Mouse (Mus musculus) embryo, embryonic 10 days (tissue): ENCODE measurements around the gene Clec4f.
A peak's percentile ranks its signal among the peaks of the same experiment; 100 is the strongest.
"Not testable (repeated sequence)": the region's sequence is repeated elsewhere in the genome, so short reads cannot be mapped to it uniquely, and the experiment has no call there.

ENCODE experiments used
- DNase-seq: peaks from one replicate; pipeline ENCODE4 v3.0.0-alpha.2; 2015; ENCODE audit warnings: low spot score

The Clec4f gene

DNA sequence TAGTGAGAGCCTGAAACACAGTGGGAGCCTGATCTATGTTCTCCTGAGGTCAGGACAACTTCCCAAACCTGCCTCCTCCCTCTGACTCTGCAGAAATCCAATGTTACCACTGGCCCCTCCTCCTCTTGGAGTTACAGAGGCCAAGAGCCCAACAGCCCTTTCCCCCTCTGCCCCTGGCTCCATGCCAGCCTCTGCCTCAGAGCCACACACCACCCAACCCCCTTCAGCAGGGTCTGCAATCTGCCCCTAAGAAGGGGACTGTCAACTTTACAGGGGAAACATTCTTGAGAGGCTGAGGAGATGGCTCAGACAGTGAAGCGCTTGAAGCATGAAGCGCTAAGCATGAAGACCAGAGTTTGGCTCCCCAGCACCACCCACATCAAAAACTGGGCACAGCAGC, at the start of gene Clec4f:
TSS of gene Clec4f (minus strand) at position 101 of the 400 bp plus-strand sequence.
- no peak for DNase-seq

DNA sequence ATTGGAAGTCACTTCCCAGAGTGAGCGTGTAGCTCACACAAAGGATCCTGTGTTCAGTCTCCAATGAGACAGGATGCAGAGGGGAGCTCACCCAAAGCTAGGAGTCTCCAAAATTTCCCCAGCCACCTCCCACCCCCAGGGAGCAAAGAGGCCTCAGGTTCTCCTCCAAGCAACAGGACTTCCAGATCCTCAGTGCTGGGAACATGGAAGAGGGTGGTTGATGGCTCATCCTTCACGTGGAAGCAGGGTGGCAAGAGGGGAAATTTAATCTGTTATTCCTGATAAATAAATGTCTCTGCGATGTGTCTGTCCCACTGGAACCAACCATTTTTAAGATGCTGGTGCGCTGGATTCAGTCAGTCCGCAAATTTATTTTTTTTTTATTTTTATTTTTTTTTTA, 48.7 kb upstream of the Clec4f start:
- no peak for DNase-seq

DNA sequence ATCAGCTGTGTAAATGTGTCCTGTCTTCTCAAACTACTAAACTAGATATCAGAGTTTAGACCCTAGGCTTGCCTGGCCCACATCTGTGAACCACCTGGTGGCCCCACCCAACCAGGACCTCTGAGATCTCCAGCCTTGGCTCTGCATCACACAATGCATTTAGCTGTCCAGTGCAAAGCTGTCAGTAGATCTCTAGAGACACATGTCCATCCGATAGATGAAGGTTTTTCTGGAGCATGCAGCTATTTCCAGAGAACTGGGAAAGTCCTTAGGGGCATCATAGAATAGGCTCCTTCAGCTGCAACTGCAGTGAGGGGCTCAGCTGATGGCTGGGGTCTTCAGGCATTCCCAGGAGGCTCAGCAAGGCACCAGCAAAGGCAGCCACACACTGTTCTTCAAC, 48.3 kb upstream of the Clec4f start:
- DNase-seq: no peak

DNA sequence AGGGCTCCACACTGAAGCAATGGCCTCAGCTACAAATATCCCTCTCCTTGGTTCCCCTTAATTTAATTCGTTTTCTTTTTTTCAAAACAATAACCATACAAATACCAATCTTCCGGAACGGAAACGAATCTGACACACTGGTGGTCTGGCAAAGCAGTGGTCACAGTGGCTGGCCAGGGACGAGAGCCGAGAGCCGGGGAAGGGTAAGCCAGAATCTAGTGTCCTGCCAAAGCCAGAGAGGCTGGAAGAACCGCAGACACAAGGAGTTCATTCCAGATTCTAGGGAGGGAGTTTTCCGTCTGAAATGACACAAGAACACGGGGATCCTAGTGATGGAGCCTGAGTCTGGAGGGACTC, 47.7 kb upstream of the Clec4f start:
- no peak for DNase-seq

DNA sequence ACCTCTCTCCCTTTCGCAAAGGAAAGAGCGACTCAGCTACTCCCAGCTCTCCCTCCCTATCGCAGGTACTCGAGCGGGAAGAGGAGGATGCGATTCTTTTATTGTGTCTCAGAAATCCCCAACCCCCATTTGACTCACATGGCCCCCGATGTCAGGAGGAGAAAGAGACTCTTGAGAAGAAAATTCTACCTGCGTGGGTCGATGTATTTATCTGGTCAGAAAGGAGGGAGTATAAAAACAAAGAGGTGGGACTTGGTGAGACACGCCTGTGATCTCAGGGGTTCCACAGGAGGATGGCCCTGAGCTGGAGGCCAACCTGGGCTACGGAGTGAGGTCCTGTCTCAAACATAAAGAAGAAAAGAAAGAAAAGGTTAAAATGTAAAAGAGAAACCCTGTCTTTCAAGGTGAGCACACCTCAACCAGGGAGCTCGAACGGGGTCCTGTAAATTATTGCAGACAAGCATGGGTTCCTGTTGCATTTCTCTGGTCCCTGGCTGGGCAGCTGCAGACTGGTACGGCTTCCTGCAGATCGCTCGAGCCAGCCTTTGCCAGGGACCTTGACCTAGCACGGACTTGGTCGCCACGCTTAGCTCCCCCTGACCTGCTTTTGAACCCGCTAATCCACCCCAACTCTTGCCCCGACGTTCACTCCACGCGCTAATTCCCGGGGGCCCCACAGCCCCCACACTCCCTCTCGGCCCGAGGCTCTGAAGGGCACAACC, 47.2 kb upstream of the Clec4f start:
- DNase-seq: no peak

DNA sequence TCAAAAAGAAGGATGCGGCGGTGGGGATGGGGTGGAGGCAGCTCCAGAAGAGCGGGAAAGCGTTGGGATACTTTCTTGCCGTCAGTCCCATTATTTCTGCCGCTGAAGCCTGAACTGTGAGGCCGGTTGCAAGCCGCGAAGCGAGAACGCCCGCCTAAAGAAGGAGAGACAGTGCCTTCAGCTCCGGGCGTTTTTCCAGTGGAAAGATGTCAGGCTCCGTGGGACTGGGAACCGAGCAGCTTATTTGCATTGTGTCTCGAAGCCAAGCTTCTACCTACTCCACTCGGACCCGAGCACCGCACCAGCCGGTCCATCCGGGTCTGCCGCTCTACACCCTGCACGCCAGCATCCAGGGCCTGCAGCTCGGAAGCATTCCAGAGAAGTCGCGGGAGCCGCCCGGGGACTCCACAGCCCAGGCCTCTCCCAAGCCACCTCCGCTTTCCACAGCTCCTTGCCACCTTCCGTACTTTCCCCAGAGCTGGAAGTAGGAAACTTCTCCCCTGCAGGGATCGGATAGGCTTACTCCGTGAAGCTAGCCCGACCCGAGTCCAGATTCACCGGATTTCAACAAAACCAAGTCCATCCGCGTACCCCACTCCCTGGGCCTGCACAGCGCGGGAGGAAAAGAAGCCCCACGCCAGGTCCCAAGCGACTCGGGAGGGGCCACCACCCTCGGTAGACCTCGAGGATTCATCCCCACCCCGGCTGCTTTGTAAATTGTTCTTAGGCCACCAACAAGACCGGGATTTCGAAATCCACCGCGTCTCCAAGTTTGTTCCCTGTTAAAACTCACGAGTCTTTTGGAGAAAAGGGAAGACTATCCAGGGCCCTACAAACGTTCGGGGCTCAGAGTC, 46.4 kb upstream of the Clec4f start:
- peak; percentile 61 for DNase-seq

DNA sequence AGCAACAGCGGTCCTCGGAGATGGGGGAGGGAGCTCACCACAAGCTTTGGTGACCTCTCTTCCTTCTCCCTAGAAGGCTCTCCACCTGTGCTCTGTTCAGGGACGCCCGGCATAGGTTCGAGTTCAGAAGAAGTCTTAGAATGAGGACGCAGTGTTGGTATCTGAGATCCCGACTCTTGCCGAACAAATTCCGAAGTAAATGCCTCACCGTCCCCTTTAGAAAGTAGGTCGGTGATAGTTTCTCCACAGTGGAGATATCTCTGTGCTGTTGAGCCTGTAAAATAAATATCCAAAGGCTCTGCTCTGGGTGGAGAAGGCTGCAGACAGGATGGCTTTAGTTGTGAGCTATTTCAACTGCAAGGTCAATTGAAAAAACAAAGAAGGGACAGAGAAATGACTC, 45.0 kb upstream of the Clec4f start:
- no peak for DNase-seq

DNA sequence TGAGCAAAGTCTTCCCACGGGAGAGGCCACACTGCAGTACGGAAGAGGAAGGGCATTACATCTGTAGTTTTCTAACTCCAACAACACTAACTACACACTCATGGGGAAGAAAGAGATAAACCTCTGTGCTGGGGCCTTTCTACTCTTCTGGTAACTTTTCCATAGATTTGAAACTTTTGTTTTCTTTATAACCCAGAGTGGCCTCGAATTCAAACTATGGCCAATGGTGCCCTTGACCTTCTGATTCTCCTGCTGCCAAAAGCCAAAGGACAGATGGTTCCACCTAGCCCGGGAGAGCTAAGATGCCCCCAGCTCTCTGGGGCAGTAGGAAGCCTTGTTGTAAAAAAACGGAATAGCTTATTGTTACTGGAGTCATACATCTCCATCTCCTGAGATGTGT, 44.0 kb upstream of the Clec4f start:
- no peak for DNase-seq

DNA sequence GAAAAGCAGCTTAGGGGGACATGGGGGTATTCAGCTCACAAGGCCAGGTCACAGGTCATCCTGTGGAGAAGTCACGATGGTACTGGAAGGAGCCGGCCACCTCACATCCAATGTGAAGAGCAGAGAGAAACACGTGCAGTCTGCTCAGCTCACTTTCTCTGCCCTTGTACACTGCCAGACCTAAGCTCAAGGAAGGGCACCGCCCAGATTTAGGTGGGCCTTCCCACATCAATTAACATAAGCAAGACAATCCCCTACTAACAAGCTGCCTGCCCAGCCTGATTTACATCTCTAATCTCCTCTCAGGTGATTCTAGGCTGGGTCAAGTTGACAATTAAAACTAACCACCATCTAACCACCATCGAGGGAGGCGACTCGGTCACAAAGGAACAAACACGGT, 41.9 kb upstream of the Clec4f start:
- DNase-seq: no peak

DNA sequence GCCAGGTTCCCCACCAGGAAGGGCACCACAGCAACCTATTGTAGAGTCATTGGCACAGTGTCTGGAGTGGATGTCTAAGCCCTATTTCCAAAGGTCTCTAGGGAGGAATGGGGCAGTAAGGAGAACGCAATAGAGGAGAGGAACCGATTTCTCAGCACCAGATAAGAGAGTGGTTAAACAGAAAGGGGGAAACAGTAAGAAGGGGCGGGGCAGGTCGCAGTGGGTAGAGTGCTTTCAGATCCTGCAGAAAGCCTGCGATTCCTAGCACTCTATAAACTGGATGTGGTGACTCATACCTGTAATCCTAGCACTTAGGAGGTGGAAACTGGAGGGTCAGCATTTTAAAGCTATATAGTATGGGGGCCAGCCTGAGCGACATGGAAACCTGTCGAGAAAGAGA, 40.7 kb upstream of the Clec4f start:
- DNase-seq: no peak

DNA sequence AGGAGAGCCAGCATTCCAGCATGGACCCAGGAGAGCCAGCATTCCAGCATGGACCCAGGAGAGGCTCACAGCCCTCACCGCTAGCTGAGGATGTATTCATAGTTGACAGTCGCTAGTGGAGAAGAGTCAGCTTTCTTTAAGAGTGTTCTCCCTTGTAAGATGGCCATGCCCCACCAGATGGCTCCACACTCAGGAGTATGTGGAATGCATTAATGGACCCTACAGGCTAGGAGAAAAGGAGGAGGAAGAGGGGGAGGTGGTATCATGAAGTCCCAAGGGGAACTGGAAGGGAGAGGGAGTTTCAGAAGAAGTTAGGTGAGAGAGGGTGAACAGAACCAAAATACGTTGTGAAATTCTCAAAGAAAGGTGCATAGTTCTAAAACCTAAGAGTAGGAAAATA, 39.7 kb upstream of the Clec4f start:
- DNase-seq: no peak

DNA sequence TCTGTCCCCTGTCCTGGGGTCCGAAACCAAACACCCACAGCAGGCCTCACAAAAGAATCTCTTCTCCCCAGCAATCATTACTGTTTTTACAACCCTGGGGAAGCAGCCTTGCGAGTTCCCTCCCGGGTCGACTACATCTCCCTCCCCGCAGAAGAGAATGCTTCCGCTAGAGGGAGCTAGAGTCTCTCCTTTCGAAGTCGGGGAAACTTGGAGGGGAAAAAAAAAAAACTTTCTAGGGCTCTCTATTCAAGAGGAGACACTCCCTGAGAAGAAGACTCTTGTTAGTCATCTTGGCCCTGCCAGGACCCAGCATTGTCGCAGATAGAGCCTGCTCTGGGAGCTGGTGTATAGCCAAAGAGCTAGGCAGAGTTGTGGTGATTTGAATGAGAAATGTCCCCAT, 37.8 kb upstream of the Clec4f start:
- peak; percentile 86 for DNase-seq

DNA sequence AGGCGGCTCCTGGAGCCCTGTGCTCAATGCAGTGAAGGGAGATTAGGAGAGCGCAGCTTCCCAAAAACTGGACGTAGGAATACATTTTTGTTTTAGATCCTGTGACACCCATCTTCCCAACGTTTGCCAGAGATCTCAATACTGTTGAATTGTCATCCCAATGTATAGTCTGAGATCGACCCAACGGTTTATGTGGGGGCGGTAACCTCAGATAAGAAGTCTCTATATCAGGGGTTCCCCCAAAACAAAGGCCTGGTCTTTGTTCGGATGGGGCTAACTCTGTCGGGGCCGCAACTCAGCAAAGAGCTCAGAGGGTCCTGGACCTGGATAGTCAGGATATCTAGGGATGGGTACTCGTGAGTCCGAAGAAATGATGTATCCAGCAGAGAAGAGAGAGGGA, 37.0 kb upstream of the Clec4f start:
- no peak for DNase-seq

DNA sequence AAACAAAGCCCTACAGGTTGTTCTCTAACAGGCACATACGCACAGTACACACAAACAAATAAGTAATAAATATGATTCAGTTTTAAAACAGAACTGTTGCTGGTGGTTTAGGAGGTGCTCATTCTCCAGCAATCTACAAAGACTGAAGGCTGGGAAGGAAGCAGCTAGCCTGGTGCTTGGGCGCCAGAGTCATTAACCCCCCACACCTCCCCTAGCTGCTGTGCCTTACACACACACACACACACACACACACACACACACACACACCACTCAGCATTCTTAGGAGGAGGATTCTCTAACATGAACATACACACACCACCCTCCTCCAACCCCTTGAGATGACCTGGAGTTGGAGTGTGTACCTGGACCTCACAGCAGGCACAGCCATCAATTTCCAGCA, 34.9 kb upstream of the Clec4f start:
- DNase-seq: no peak

DNA sequence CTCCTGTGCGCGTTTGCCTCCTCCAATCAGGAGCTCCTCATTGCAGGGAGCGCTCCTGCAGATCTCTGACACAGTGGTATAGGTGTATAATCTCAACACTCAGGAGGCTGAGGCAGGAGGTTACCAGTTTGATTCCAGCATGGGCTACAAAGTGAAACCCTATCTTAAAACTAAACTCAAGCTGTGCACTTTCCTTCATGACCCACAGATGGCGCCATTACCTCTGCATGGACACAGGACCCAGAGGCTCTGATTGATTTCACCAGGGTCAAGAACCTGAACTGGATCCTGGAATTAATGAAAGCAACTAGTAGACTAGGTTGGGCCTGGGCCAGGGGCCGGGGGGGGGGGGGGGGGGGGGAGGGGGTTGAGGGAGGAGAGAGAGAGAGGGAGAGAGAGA, 34.3 kb upstream of the Clec4f start:
- DNase-seq: peak; percentile 84

DNA sequence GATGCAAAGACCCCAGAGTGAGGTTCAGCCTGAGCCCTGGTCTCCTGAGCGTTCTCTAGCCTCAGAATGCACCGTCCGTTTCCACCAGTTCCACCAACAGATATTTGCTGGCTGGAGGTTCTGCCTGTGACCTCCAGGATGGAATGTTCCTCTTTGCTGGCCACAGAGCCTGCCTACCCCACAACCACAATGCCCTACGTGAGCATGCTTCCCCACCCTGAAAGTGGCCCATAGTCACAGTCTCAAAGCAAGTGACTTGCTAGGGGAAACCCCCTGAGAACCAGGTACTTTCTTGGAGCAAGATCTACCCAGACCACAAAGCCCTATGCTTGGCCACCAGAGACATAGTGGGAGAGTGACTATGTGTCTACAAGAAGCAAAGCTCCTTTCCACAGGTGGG, 33.4 kb upstream of the Clec4f start:
- DNase-seq: no peak

DNA sequence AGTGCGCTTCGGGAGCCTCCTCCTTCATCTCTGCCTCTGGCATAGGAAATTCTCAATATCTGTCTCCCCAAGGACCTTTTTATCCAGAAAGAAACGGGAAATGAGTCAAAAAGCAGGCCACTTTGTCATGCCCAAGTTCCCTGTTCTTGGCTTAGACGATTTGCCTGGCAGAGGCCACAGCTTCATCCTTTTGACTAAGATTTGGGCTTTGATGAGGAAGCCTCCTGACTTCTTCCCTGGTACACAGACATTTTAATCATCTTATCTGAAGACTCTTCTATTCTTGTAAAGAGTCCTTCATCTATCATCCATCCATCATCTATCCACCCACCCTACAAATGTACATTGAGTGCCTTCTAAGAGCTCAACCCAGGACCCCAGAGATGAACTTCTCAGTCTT, 21.8 kb upstream of the Clec4f start, which contains the start of gene Cd207:
TSS of gene Cd207 (minus strand) at position 101 of the 400 bp plus-strand sequence.
- DNase-seq: no peak

DNA sequence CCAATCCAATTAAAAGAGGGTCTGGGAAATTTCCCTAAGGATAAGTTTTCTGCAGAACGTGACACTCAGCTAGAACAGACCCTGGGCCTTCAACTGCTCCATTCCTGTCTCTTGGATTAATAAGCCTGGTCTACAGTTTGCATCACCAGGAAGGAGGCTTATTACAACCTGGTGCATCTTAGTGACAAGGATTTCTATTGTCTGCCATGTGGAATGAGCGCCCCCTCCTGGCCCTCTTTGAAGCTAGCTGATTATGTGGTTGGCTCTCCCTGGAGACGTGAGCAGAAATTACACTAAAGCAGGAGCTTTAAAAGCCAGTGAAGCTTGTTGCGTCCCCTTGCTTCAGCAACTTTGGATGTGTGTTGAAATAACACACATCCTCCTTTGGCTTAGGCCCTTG, 17.4 kb upstream of the Clec4f start:
- peak; percentile 81 for DNase-seq

DNA sequence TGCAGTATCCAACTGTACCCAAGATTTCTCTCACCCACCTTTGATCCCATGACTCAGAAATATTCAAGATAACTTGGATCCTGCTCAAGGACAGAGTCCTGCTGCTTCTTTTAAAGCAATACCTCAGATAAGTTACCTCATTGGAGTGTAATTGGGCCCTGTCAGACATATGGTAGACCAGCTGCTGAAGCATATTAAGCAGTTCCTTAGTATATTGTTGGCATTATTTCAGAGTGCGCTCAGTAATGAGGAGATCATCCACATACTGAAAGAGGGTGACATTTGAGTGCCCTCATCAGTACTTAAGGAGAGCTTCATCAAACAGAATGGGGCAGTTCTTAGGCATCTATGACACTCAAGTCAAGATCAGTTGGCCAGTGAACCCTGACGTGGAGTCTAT, 9.0 kb upstream of the Clec4f start:
- no peak for DNase-seq

DNA sequence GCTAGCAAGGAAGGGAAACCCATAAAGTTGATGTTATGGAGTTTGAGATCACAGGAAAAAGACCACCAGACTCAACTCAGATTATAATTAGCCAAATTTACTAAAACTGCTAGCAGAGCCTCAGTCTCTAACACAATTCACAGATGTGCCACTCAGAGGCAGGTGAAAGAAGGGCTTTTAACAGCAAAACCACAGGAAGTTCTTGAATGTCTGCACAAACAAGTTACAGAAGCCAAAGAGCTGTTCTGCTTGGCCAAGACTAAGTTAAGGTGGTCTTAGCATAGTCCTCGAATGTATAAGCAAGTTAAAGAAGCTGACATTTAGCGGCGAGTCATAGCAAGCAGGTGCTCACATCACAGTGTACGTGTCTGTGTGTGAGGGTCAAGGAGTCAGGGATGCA, 4.8 kb upstream of the Clec4f start:
- no peak for DNase-seq

DNA sequence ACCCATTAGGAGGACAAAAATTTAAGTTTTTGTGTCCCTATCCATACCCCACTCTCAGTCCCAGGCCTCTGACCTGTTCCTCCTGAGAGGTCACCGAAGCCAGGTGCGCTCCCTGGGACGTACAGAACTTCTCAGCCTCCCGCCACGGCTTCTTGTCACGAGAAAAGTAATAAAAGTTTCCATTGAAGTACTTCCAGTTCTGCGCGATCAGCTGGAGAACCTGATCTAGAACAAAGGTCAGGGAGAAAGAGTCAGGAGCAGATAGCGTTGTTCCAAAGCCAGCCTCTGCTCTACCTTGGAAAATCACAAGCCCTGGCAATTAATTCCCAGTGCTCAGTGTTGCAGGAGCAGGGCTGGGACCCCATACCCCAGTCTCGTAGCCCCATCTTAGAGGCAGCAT, 9.3 kb downstream of the Clec4f start:
- DNase-seq: no peak

DNA sequence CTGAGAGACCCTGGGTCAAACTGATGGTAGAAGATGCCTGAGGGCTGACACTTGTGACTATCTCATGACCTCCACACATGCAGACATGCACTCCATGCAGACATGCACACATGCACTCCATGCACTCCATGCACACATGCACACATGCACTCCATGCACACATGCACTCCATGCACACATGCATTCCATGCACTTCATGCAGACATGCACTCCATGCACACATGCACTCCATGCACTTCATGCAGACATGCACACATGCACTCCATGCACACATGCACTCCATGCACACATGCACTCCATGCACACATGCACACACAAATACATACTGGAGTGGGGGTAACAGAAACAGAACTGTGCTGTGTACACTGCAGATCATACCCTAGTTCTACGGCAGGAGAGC, 20.7 kb downstream of the Clec4f start:
- no peak for DNase-seq

DNA sequence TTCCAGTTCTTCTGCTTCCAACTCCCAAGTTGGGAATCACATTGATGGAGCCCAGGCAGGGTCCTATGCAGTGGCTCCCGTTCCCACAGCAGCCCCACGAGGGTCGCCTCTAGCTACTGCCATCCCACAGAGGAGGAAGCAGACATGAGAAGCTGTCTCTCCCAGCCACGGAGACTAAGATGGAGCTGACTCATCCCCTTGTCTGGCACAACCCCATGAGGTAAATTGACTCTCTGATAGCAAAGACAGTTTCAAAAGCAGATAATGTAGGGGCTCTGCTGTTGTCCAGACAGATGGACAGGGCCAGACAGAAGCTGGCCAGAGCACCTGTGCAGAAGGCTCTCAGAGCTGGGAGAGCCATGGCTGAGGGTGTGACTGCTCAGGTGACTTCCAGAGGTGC, 21.4 kb downstream of the Clec4f start:
- not testable (repeated sequence) for DNase-seq

DNA sequence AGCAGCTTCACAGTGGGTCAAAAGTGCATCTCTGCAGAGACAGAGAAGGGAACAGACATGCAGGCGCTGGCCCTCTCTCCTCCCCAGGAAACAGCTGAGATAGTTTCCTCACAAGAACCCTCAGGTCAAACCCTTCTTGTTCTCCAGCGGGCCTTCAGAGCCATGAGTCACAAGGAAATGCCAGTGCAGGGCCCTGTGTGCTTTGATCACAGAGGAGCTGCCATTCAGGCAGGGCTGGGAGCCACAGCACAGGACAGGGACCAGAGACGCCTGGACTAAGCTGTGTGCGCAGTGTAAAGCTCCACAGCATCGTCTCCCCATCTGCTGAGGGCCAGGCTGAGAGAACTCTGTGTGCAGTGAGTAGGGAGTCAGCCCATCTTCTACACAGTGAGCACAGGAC, 21.9 kb downstream of the Clec4f start:
- peak; percentile 15 for DNase-seq
